Mouse (Mus musculus) bone marrow, adult 2 months (tissue): ENCODE data around the gene Asb8.

Experiments used
- CTCF ChIP-seq: fragments of 200-500 bp; IDR thresholded peaks from 2 replicates; pipeline ENCODE4 v1.5.1; 2011; ENCODE audit warnings: low read length, control low read depth; ENCODE audit not compliant: control insufficient read depth, insufficient read depth
- POLR2A ChIP-seq: fragments of 200-500 bp; IDR thresholded peaks from 2 replicates; pipeline ENCODE4 v1.6.1; 2011; ENCODE audit warnings: low read depth, mild to moderate bottlenecking, control low read depth, low read length, borderline replicate concordance; ENCODE audit not compliant: control insufficient read depth

DNA sequence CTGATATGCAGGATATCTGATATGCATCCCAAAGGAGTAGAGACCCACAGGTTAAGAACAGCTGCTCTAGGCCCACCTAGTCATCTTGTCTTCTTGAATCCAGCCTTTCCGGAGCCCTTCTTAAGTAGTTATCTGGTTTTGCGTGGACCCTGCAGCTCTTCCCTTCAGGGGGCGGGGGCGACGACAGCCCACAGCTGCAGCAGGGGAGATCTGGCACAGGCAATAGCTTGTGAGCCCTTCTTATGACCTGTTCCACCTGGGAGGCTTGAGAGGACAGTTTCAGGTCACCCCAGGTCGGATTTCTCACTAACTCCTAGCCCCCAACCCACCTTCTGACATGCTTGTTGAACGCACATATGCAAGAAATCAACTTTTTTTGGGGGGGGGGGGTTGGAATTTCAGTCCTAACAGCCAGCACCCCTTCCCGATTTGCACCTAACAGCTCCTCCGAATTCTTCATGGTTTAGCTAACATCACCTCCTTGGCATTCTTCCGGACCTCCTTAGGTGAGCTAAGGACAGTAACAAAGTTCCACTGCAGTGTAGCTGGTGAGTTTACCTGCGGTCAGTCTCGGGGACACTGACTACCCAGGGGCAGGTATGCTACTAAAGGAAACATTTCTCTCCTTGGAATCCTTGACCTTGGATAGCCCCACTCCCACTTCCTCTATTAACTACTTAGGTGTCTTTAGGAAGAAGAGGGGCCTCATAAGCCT, 16.6 kb upstream of the Asb8 start:
- TF ChIP-seq POLR2A (no peak), CTCF (no peak)
